Mouse (Mus musculus): ENCODE measurements around the gene Txnrd2. TPM values are rescaled to one million over a fixed set of nuclear protein-coding genes. Genes with fewer than 3 reads are reported as not detected.

The Txnrd2 gene
- polyA plus RNA-seq, 1 experiment: 4.3 TPM

GRCm38 (mm10) chr16:18383045-18383726 is 43.0 kb upstream of the Txnrd2 start:
- Histone ChIP-seq H3K36me3 (ENCODE audit: control insufficient read depth, insufficient read depth, low read length) (no peaks in the 10 kb centered on the region), H3K27me3 (ENCODE audit: control insufficient read depth, insufficient read depth, low read length) (no peaks in the 10 kb centered on the region), H3K4me3 (ENCODE audit: control insufficient read depth, low read depth, low read length) (no peak overlapping the region), H3K4me1 (ENCODE audit: control insufficient read depth, insufficient read depth, low read length) (no peaks in the 10 kb centered on the region; the same call in 1 of the 2 replicates), H3K27ac (ENCODE audit: control insufficient read depth, insufficient read depth, low read depth, low read length) (no peak overlapping the region)
- TF ChIP-seq CTCF (IDR thresholded peaks at IDR 0.05; ENCODE audit: control insufficient read depth, insufficient read depth, insufficient replicate concordance, low read depth, low read length) (no peak), POLR2A (IDR thresholded peaks at IDR 0.05; ENCODE audit: control insufficient read depth, low read depth, low read length) (no peak)

DNA sequence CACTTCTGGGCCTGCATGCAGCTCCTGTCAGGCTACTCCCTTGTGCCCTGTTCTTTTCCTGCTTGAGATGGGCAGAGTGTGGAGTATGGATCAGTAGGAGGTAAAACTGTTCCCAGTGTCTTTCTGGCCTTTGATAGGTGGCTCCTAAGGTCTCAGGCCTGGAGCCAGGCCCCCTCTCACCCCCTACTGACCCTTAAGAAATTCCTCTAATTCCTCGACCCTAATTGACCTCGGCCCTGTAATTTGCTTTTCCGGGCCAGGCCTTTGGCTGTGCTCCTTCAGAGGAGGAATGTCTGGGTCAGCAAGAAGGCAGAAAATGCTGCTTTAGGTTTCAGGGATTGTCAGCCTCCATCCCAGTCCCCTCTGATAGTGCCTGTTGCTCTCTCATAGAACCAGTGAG is 42.4 kb upstream of the Txnrd2 start:
- H3K4me3 ChIP-seq (ENCODE audit: control insufficient read depth, low read depth, low read length): no peak overlapping the region
- no peaks in the 10 kb centered on the region for H3K36me3 ChIP-seq (ENCODE audit: control insufficient read depth, insufficient read depth, low read length)
- TF ChIP-seq POLR2A (IDR thresholded peaks at IDR 0.05; ENCODE audit: control insufficient read depth, low read depth, low read length) (no peak), CTCF (IDR thresholded peaks at IDR 0.05; ENCODE audit: control insufficient read depth, insufficient read depth, insufficient replicate concordance, low read depth, low read length) (no peak)
- no peaks in the 10 kb centered on the region for H3K27me3 ChIP-seq (ENCODE audit: control insufficient read depth, insufficient read depth, low read length)
- H3K27ac ChIP-seq (ENCODE audit: control insufficient read depth, insufficient read depth, low read depth, low read length): no peak overlapping the region
- H3K4me1 ChIP-seq (ENCODE audit: control insufficient read depth, insufficient read depth, low read length): no peaks in the 10 kb centered on the region; the same call in 1 of the 2 replicates

- H3K4me1 ChIP-seq (ENCODE audit: control insufficient read depth, insufficient read depth, low read length): no peaks in the 10 kb centered on the region; the same call in none of the 2 replicates
Measured at GRCm38 (mm10) chr16:18384211-18384610, 42.0 kb upstream of the Txnrd2 start.

GRCm38 (mm10) chr16:18384659-18385058 is 41.5 kb upstream of the Txnrd2 start:
- Histone ChIP-seq H3K4me1 (ENCODE audit: control insufficient read depth, insufficient read depth, low read length) (no peaks in the 10 kb centered on the region; the same call in none of the 2 replicates), H3K27me3 (ENCODE audit: control insufficient read depth, insufficient read depth, low read length) (no peaks in the 10 kb centered on the region), H3K27ac (ENCODE audit: control insufficient read depth, insufficient read depth, low read depth, low read length) (no peak overlapping the region), H3K4me3 (ENCODE audit: control insufficient read depth, low read depth, low read length) (no peak overlapping the region), H3K36me3 (ENCODE audit: control insufficient read depth, insufficient read depth, low read length) (no peaks in the 10 kb centered on the region)
- no peak for TF ChIP-seq CTCF (IDR thresholded peaks at IDR 0.05; ENCODE audit: control insufficient read depth, insufficient read depth, insufficient replicate concordance, low read depth, low read length)
- no peak for TF ChIP-seq POLR2A (IDR thresholded peaks at IDR 0.05; ENCODE audit: control insufficient read depth, low read depth, low read length)

More at GRCm38 (mm10) chr16:18384211-18384610, 42.0 kb upstream of the Txnrd2 start:
- no peak overlapping the region for H3K27ac ChIP-seq (ENCODE audit: control insufficient read depth, insufficient read depth, low read depth, low read length)
- TF ChIP-seq CTCF (IDR thresholded peaks at IDR 0.05; ENCODE audit: control insufficient read depth, insufficient read depth, insufficient replicate concordance, low read depth, low read length) (no peak), POLR2A (IDR thresholded peaks at IDR 0.05; ENCODE audit: control insufficient read depth, low read depth, low read length) (no peak)
- H3K36me3 ChIP-seq (ENCODE audit: control insufficient read depth, insufficient read depth, low read length): no peaks in the 10 kb centered on the region
- H3K4me3 ChIP-seq (ENCODE audit: control insufficient read depth, low read depth, low read length): no peak overlapping the region
- no peaks in the 10 kb centered on the region for H3K27me3 ChIP-seq (ENCODE audit: control insufficient read depth, insufficient read depth, low read length)

GRCm38 (mm10) chr16:18385411-18385810 is 40.8 kb upstream of the Txnrd2 start:
- no peak for TF ChIP-seq POLR2A (IDR thresholded peaks at IDR 0.05; ENCODE audit: control insufficient read depth, low read depth, low read length)
- H3K27ac ChIP-seq (ENCODE audit: control insufficient read depth, insufficient read depth, low read depth, low read length): no peak overlapping the region
- no peak overlapping the region for H3K4me3 ChIP-seq (ENCODE audit: control insufficient read depth, low read depth, low read length)
- no peaks in the 10 kb centered on the region; the same call in none of the 2 replicates for H3K4me1 ChIP-seq (ENCODE audit: control insufficient read depth, insufficient read depth, low read length)
- H3K36me3 ChIP-seq (ENCODE audit: control insufficient read depth, insufficient read depth, low read length): no peaks in the 10 kb centered on the region
- no peaks in the 10 kb centered on the region for H3K27me3 ChIP-seq (ENCODE audit: control insufficient read depth, insufficient read depth, low read length)

- Histone ChIP-seq H3K4me1 (ENCODE audit: control insufficient read depth, insufficient read depth, low read length) (no peaks in the 10 kb centered on the region; the same call in none of the 2 replicates), H3K27ac (ENCODE audit: control insufficient read depth, insufficient read depth, low read depth, low read length) (peak overlapping the region; percentile 38; the same call in 1 of the 2 replicates), H3K36me3 (ENCODE audit: control insufficient read depth, insufficient read depth, low read length) (no peaks in the 10 kb centered on the region), H3K27me3 (ENCODE audit: control insufficient read depth, insufficient read depth, low read length) (no peaks in the 10 kb centered on the region), H3K4me3 (ENCODE audit: control insufficient read depth, low read depth, low read length) (no peak overlapping the region)
- no peak for TF ChIP-seq CTCF (IDR thresholded peaks at IDR 0.05; ENCODE audit: control insufficient read depth, insufficient read depth, insufficient replicate concordance, low read depth, low read length)
- TF ChIP-seq POLR2A (IDR thresholded peaks at IDR 0.05; ENCODE audit: control insufficient read depth, low read depth, low read length): no peak
Measured at GRCm38 (mm10) chr16:18386451-18386850, 39.7 kb upstream of the Txnrd2 start.

- TF ChIP-seq POLR2A (IDR thresholded peaks at IDR 0.05; ENCODE audit: control insufficient read depth, low read depth, low read length): no peak
- no peak for TF ChIP-seq CTCF (IDR thresholded peaks at IDR 0.05; ENCODE audit: control insufficient read depth, insufficient read depth, insufficient replicate concordance, low read depth, low read length)
- Histone ChIP-seq H3K4me3 (ENCODE audit: control insufficient read depth, low read depth, low read length) (no peak overlapping the region), H3K27ac (ENCODE audit: control insufficient read depth, insufficient read depth, low read depth, low read length) (peak overlapping the region; percentile 47), H3K27me3 (ENCODE audit: control insufficient read depth, insufficient read depth, low read length) (no peaks in the 10 kb centered on the region), H3K36me3 (ENCODE audit: control insufficient read depth, insufficient read depth, low read length) (no peaks in the 10 kb centered on the region), H3K4me1 (ENCODE audit: control insufficient read depth, insufficient read depth, low read length) (no peaks in the 10 kb centered on the region; the same call in none of the 2 replicates)
Measured at GRCm38 (mm10) chr16:18386972-18387371, 39.2 kb upstream of the Txnrd2 start.

Data from testis, adult 2 months (tissue).